Mouse (Mus musculus) CH12.LX (cell line): ENCODE measurements around the gene Hivep2. TPM values are rescaled to one million over a fixed set of nuclear protein-coding genes. Genes with fewer than 3 reads are reported as not detected.

Source experiments
- DNase-seq: peaks from one replicate; pipeline ENCODE4 v3.0.0-alpha.2; 2013; ENCODE audit errors: extremely low read depth
- H3K27ac ChIP-seq: 2 replicates; pipeline ENCODE4 v1.5.1; 2012; ENCODE audit warnings: low read depth, mild to moderate bottlenecking, control low read depth, moderate library complexity; ENCODE audit not compliant: insufficient read depth
- H3K27me3 ChIP-seq: replicated peaks from 2 replicates; pipeline ENCODE3; 2012; ENCODE audit warnings: inconsistent platforms
- H3K36me3 ChIP-seq, 2 experiments: replicated peaks in 1 of 2; 2 replicates each; pipeline versions ENCODE3 to v1.6.1; 2012; ENCODE audit warnings: inconsistent platforms in 1 of 2, low read length in 1 of 2, mild to moderate bottlenecking in 1 of 2, mixed read lengths in 1 of 2, moderate library complexity in 1 of 2; ENCODE audit not compliant: control insufficient read depth in 1 of 2, insufficient read depth in 1 of 2
- H3K4me1 ChIP-seq, 2 experiments: 2 replicates each; pipeline ENCODE4 v1.6.1; 2012; ENCODE audit warnings: inconsistent platforms in 1 of 2, moderate library complexity in 1 of 2; ENCODE audit not compliant: insufficient read depth in 2 of 2, control insufficient read depth in 1 of 2
- H3K4me2 ChIP-seq: 2 replicates; pipeline ENCODE4 v1.6.1; 2012; ENCODE audit warnings: low read depth, mild to moderate bottlenecking, control low read depth; ENCODE audit not compliant: poor library complexity, insufficient read depth, severe bottlenecking
- H3K4me3 ChIP-seq, 3 experiments: fragments of 150-350 bp in 1 of 3; sonication (generic) in 1 of 3; replicated peaks in 1 of 3; 2 replicates each; pipeline versions ENCODE3 to v1.5.1; 2011 to 2012; ENCODE audit warnings: low read depth in 2 of 3, low read length in 2 of 3, mild to moderate bottlenecking in 2 of 3, moderate library complexity in 2 of 3, control low read depth in 1 of 3, improper control_type of control experiment in 1 of 3, inconsistent platforms in 1 of 3, mixed read lengths in 1 of 3; ENCODE audit not compliant: poor library complexity in 1 of 3
- H3K79me2 ChIP-seq: replicated peaks from 2 replicates; pipeline ENCODE4 v1.6.1; 2012; ENCODE audit warnings: mild to moderate bottlenecking, moderate library complexity; ENCODE audit not compliant: control insufficient read depth, poor library complexity, insufficient read depth, severe bottlenecking; ENCODE audit errors: extremely low read depth
- H3K9ac ChIP-seq: 2 replicates; pipeline ENCODE4 v1.6.1; 2012; ENCODE audit warnings: low read depth, mild to moderate bottlenecking, control low read depth, moderate library complexity; ENCODE audit not compliant: insufficient read depth
- H3K9me3 ChIP-seq: replicated peaks from 2 replicates; pipeline ENCODE3; 2012; ENCODE audit warnings: low read length, inconsistent platforms, mixed read lengths
- BHLHE40 ChIP-seq: IDR thresholded peaks from 2 replicates; pipeline ENCODE4 v1.6.1; 2011; ENCODE audit warnings: mild to moderate bottlenecking, low read depth, low read length, improper control_type of control experiment
- CHD2 ChIP-seq: IDR thresholded peaks from 2 replicates; pipeline ENCODE4 v1.6.1; 2011; ENCODE audit warnings: low read length, improper control_type of control experiment
- ELF1 ChIP-seq: IDR thresholded peaks from 2 replicates; pipeline ENCODE4 v1.6.1; 2014; ENCODE audit warnings: low read depth, mild to moderate bottlenecking, inconsistent platforms, low read length, improper control_type of control experiment
- IRF4 ChIP-seq: IDR thresholded peaks from 2 replicates; pipeline ENCODE4 v1.6.1; 2014; ENCODE audit warnings: low read depth, mild to moderate bottlenecking, inconsistent platforms, low read length, improper control_type of control experiment
- JUN ChIP-seq: IDR thresholded peaks from 2 replicates; pipeline ENCODE4 v1.6.1; 2011; ENCODE audit warnings: low read depth, mild to moderate bottlenecking, low read length, improper control_type of control experiment, moderate library complexity; ENCODE audit not compliant: insufficient read depth
- JUND ChIP-seq: conservative IDR thresholded peaks from 2 replicates; pipeline ENCODE4 v1.6.1; 2011; ENCODE audit warnings: low read depth, low read length, improper control_type of control experiment
- KAT2A ChIP-seq: IDR thresholded peaks from 2 replicates; pipeline ENCODE4 v1.6.1; 2012; ENCODE audit warnings: low read length, improper control_type of control experiment, inconsistent platforms; ENCODE audit not compliant: insufficient replicate concordance
- MAFK ChIP-seq: IDR thresholded peaks from 2 replicates; pipeline ENCODE4 v1.6.1; 2011; ENCODE audit warnings: low read length, improper control_type of control experiment; ENCODE audit not compliant: insufficient replicate concordance
- MAZ ChIP-seq: IDR thresholded peaks from 2 replicates; pipeline ENCODE4 v1.6.1; 2012; ENCODE audit warnings: low read depth, mild to moderate bottlenecking, inconsistent platforms, low read length, improper control_type of control experiment, moderate library complexity
- PAX5 ChIP-seq: IDR thresholded peaks from 2 replicates; pipeline ENCODE4 v1.6.1; 2012; ENCODE audit warnings: low read length, inconsistent platforms, mixed read lengths
- POLR2A ChIP-seq: IDR thresholded peaks from 2 replicates; pipeline ENCODE4 v1.6.1; 2011; ENCODE audit warnings: low read depth, mild to moderate bottlenecking, improper control_type of control experiment, low read length
- RAD21 ChIP-seq: IDR thresholded peaks from 2 replicates; pipeline ENCODE4 v1.6.1; 2011; ENCODE audit warnings: low read depth, mild to moderate bottlenecking, low read length, improper control_type of control experiment, moderate library complexity
- RCOR1 ChIP-seq: conservative IDR thresholded peaks from 2 replicates; pipeline ENCODE4 v1.6.1; 2012; ENCODE audit warnings: low read depth, mild to moderate bottlenecking, inconsistent platforms, low read length, improper control_type of control experiment
- UBTF ChIP-seq: IDR thresholded peaks from 2 replicates; pipeline ENCODE4 v1.6.1; 2012; ENCODE audit warnings: low read depth, mild to moderate bottlenecking, inconsistent platforms, low read length, improper control_type of control experiment, moderate library complexity
- USF1 ChIP-seq: IDR thresholded peaks from 2 replicates; pipeline ENCODE4 v1.6.1; 2014; ENCODE audit warnings: low read depth, mild to moderate bottlenecking, inconsistent platforms, low read length, improper control_type of control experiment
- ZC3H11A ChIP-seq: IDR thresholded peaks from 2 replicates; pipeline ENCODE4 v1.6.1; 2012; ENCODE audit warnings: low read depth, mild to moderate bottlenecking, inconsistent platforms, low read length, improper control_type of control experiment
- ZNF384 ChIP-seq: IDR thresholded peaks from 2 replicates; pipeline ENCODE4 v1.6.1; 2012; ENCODE audit warnings: low read depth, low read length, improper control_type of control experiment, inconsistent platforms
- dilution Hi-C: fragments of 300-500 bp; cut with MboI; formaldehyde crosslinking; loops from 2 replicates; pipeline ENCODE4 v1.14.3; 2020; ENCODE audit warnings: low sequenced_read_pairs; ENCODE audit not compliant: extremely low pct_unique_long_range_greater_than_20kb, extremely low pct_ligation_motif_present
- in situ Hi-C: fragments of 300-500 bp; cut with MboI; formaldehyde crosslinking; loops from 3 replicates; pipeline ENCODE4 v1.14.3; 2019; ENCODE audit warnings: low sequenced_read_pairs, low pct_ligation_motif_present, low pct_unique_long_range_greater_than_20kb, mixed read lengths
- polyA plus RNA-seq: library from polyadenylated mRNA; unstranded; fragments of >175 nt; gene quantifications from 2 replicates; pipeline ENCODE4 v1.2.1, GENCODE M21; 2012; ENCODE audit warnings: low read depth; ENCODE audit not compliant: insufficient read length
- total RNA-seq, 2 experiments: library from RNA; depleted of rRNA; stranded (reverse); fragments of 300-350 nt in 1 of 2; fragments of >200 nt in 1 of 2; gene quantifications; 2 replicates each; pipeline ENCODE4 v1.2.3; 2012 to 2014

Gene Hivep2
- total and polyA plus RNA-seq, 3 experiments, result 0.59 to 2.7 (median 1.4) TPM

GRCm38 (mm10) chr10:14127826-14128225 lies 162.0 kb downstream of the Hivep2 start:
- in situ Hi-C loops (no loop called here), dilution Hi-C loops (no loop called here)
- no peak for DNase-seq
- Histone ChIP-seq H3K4me3 (no peak overlapping the region), H3K27ac (no peak overlapping the region), H3K4me2 (no peak overlapping the region), H3K79me2 (no peaks in the 10 kb centered on the region), H3K9ac (no peak overlapping the region), H3K4me1 (peaks cover 0 to 2% of the 10 kb centered on the region in 2 experiments; a peak in 2 of 4 replicates), H3K36me3 (peaks cover 9 to 39% of the 10 kb centered on the region in 2 experiments), H3K27me3 (no peaks in the 10 kb centered on the region), H3K9me3 (no peaks in the 10 kb centered on the region)
- no peak for TF ChIP-seq RCOR1
- TF ChIP-seq JUND, result no peak
- TF ChIP-seq ELF1, result no peak
- no peak for TF ChIP-seq UBTF
- no peak for TF ChIP-seq BHLHE40
- no peak for TF ChIP-seq CHD2
- TF ChIP-seq IRF4, result no peak
- no peak for TF ChIP-seq PAX5
- no peak for TF ChIP-seq POLR2A
- no peak for TF ChIP-seq JUN
- TF ChIP-seq KAT2A, result no peak
- TF ChIP-seq ZNF384, result no peak
- no peak for TF ChIP-seq RAD21
- no peak for TF ChIP-seq MAZ
- TF ChIP-seq ZC3H11A, result no peak
- no peak for TF ChIP-seq USF1
- TF ChIP-seq MAFK, result no peak

DNA sequence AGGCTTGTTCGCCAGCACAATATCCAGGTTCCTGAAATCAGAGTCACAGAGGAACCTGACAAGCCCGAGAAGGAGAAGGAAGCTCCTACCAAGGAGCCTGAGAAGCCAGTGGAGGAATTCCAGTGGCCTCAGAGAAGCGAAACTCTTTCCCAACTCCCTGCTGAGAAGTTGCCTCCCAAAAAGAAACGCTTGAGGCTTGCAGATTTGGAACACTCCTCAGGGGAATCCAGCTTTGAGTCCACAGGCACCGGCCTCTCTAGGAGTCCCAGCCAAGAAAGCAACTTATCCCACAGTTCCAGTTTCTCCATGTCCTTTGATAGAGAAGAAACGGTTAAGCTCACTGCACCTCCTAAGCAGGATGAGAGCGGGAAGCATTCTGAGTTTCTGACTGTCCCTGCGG lies 164.4 kb downstream of the Hivep2 start:
- Histone ChIP-seq H3K4me1 (peaks cover 0 to 5% of the 10 kb centered on the region in 2 experiments; a peak in 2 of 4 replicates), H3K9ac (no peak overlapping the region), H3K9me3 (no peaks in the 10 kb centered on the region), H3K79me2 (no peaks in the 10 kb centered on the region), H3K36me3 (peaks cover 9 to 39% of the 10 kb centered on the region in 2 experiments), H3K27me3 (no peaks in the 10 kb centered on the region), H3K4me2 (no peak overlapping the region), H3K27ac (no peak overlapping the region), H3K4me3 (no peak overlapping the region)
- in situ Hi-C loops (no loop called here), dilution Hi-C loops (no loop called here)
- TF ChIP-seq IRF4 (no peak), JUND (no peak)
- DNase-seq, result no peak
